Mouse (Mus musculus) layer of hippocampus, postnatal 14 days (tissue): ENCODE results near the gene Psme4. TPM values are rescaled to one million over a fixed set of nuclear protein-coding genes. Genes with fewer than 3 reads are reported as not detected.

Experiments used
- total RNA-seq, 2 experiments: library from RNA; stranded (reverse); gene quantifications; 2 replicates each; pipeline ENCODE4 v1.2.3; 2021

Psme4 gene
- total RNA-seq, 2 experiments from 2014 or later, result 50.9 to 52.3 TPM

Other genes with a start within 250 kb of the Psme4 start
- 10 to 100 TPM; 26.6 to 27.2 TPM for gene Acyp2, start 122.1 kb upstream of the Psme4 start, total RNA-seq
- gene Gpr75, start 113.6 kb downstream of the Psme4 start, total RNA-seq, result 1 to 10 TPM; 8.8 TPM
- 10 to 100 TPM; 15.2 to 17.9 TPM for gene Asb3, start 113.7 kb downstream of the Psme4 start, total RNA-seq
- gene Erlec1, start 182.6 kb downstream of the Psme4 start, total RNA-seq, result 10 to 100 TPM; 58.7 to 59.2 TPM
- 10 to 100 TPM; 14.8 to 17.5 TPM for gene Chac2, start 214.6 kb downstream of the Psme4 start, total RNA-seq